Mouse (Mus musculus) heart, adult 18-20 months (tissue): ENCODE measurements around the gene Gpr50. TPM values are rescaled to one million over a fixed set of nuclear protein-coding genes. Genes with fewer than 3 reads are reported as not detected.

ENCODE experiments used
- DNase-seq, 2 experiments: peaks; one replicate each; pipeline ENCODE4 v3.0.0; 2021 to 2022; ENCODE audit warnings: mixed read lengths in 1 of 2
- long read RNA-seq, 2 experiments: library from polyadenylated mRNA; stranded (forward); transcript quantifications; one replicate each; pipeline ENCODE4 v2.0.0; 2021
- total RNA-seq, 2 experiments: library from RNA; stranded (reverse); gene quantifications; 2 replicates each; pipeline ENCODE4 v1.2.3; 2021

Gpr50 gene
- not detected for total RNA-seq
- long read RNA-seq, experiment 1: 0 reads
- long read RNA-seq, experiment 2: 0 reads

GRCm38 (mm10) chrX:71663374-71663773 lies at the start of gene Gpr50:
Gpr50 (plus strand) TSS chrX:71663667.
- DNase-seq: no peak

- DNase-seq: no peak
Observed at GRCm38 (mm10) chrX:71622286-71622685, 41.2 kb upstream of the Gpr50 start.

DNA sequence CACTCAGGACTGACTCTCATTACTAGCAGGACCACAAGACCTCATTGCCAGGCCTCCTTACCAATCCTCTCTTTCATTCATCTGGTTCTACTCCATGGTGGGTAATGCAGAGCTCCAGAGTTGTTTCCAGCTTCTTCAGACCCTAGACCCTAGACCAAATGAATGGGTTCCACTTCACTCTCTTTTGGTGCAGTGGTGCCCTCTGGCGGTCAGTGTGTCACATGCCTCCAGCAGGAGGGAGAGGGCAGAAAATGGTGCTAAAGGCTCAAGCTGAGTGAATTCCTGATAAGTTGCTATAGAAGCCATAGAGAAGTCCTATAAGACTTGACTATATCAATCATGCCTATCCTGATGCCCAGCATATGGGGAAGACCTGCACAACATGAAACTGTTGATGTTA lies 39.6 kb upstream of the Gpr50 start:
- peak in 1 of 2 experiments; percentile 59 for DNase-seq

DNA sequence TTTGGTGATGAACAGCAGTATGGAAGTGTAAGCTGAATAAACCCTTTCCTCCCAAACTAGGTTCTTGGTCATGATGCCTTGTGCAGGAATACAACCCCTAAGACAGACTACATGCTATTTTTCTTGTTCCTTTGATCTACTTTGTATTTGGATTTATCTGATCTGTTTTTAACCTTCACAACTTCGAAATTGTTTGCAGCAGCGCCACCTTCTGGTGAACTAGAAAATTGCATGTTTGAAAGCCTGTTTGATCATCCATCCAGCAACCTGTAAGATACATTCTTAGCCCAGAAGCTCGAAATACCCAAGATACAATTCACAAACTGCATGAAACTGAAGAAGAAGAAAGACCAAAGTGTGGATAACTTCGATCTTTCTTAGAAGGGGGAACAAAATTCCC lies 35.2 kb upstream of the Gpr50 start:
- peak in 1 of 2 experiments; percentile 58 for DNase-seq

DNA sequence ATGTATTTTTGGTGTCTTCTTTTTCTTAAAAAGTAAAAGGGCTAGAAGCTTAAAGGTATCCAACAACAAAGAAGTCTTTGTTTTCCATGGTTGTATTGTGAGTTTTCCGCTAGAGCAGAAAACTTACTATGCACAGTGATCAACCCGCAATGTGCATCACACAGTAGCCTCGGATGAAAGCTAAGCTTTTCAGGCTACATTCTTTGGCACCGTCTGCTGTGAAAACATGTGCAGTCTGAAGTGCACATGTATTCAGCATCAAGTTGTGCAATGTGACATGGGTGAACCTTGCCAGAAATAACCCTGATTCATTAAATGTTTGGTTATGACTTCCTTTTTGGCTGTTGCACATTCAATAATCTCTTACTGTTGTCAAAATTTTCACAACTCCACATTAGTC lies 32.8 kb upstream of the Gpr50 start:
- DNase-seq: peak; percentile 3 to 7

GRCm38 (mm10) chrX:71631130-71631529 lies 32.3 kb upstream of the Gpr50 start:
- DNase-seq: no peak

GRCm38 (mm10) chrX:71647958-71648357 lies 15.5 kb upstream of the Gpr50 start:
- peak; percentile 27 to 68 for DNase-seq

DNA sequence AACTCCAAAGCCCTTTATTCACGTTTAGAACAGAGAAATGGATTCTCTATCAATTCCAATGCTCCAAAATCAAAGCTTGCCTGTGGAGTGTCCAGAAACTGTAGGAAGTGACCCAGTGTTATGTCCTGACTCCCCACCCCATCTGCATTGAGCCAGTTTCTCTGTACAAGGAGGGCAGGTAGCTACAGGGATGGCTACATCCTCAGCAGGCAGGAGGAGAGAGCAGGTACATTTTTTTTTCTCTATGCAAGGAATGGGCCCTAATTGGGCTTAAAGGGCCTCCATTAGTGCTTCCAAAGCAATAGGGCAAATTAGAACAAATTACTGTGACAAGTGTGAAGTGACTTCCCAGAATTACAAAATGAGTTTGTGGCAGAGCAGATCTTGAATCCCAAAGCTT lies 15.0 kb upstream of the Gpr50 start:
- DNase-seq: no peak

- DNase-seq: peak; percentile 20 to 34
Observed at GRCm38 (mm10) chrX:71648848-71649454, 14.5 kb upstream of the Gpr50 start.

- no peak for DNase-seq
Observed at GRCm38 (mm10) chrX:71649993-71650392, 13.5 kb upstream of the Gpr50 start.

DNA sequence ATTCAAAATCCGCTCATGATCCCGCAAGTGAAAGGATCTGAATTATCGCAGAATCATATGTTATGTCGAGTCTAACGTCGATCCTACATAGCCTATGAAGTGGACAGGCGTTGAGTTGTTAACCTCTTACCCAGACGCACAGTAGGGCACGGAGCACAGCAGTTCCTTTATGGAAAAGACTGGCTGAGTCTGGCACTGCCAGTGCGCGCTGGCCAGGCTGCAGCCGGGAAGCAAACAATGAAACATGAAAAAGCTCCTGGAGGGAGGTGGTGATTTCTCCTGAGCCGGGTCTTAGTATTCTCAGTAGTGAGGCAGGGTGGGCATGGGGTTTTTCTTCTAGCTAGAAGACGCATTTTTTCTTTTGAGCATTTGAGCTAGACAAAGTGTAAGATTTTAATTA lies 1.7 kb upstream of the Gpr50 start:
- DNase-seq: no peak

- no peak for DNase-seq
Observed at GRCm38 (mm10) chrX:71663871-71664687, 612 bp downstream of the Gpr50 start.

- DNase-seq: no peak
Observed at GRCm38 (mm10) chrX:71664688-71665026, 1.2 kb downstream of the Gpr50 start.

DNA sequence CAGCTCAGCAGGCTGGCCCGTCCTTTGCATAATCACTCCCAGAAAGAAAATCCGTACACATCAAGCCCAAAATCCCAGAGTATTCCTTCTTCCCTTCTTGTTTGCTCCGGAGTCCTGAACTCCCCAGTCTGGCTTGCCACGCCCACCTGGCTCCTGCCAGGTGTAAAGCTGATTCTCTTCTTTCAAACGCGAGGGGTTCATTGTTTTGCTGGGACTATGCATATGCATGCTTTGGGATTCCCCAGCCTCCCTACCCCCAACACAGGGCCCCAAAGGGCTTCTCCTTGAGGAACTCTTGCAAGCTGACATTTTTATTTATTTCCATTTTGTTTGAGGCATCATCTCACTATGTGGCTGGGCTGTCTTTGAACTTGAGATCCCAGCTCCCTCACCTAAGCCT lies 6.8 kb downstream of the Gpr50 start:
- no peak for DNase-seq

DNA sequence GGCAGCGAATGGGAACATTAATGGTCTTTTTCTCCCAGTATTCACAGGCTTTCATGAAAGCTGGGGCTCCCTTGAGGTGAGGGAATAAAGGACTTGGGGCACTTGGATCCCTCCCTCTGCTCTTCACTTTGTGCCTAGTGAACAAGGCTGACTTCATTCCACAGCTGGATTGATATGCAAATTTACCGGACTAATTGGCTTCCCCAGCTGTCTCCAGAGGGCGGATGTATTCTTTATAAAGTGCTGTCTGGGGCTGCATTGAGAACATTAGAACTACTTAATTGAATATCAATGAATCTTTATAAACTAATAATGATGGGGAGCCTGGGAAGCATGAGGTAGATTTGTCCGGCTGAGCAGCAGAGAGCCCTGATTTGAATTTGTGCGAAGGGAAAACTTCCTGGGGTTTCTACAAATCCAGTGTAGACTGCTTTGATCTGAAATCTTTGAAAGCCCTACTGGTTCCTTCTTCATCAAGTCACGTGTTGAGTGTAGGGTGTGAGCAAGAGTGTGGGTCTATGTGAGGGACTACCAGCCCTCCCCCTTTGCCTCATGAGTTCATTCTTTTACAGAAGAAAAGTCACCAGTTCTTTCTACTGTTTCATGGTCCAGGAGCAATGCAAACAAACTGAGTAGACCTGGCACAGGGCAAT lies 37.5 kb downstream of the Gpr50 start:
- no peak for DNase-seq

Other genes starting within 250 kb of the Gpr50 start
- gene Cd99l2, start 170.8 kb upstream of the Gpr50 start, total RNA-seq: 10 to 100 TPM; 62.7 to 69.8 TPM
- 10 to 100 TPM; 59.8 to 74.9 TPM for gene Hmgb3, start 107.7 kb upstream of the Gpr50 start, total RNA-seq
- gene Vma21, start 152.3 kb downstream of the Gpr50 start, total RNA-seq: 10 to 100 TPM; 14.2 to 17.7 TPM